Mouse (Mus musculus) neural tube, embryonic 15.5 days (tissue): ENCODE results near the gene Dqx1. TPM values are rescaled to one million over a fixed set of nuclear protein-coding genes. Genes with fewer than 3 reads are reported as not detected.

Source experiments
- ATAC-seq: fragments of 200-750 bp; cut with Nextera tagmentation; 2 replicates; pipeline ENCODE4 v1.8.0; 2017; ENCODE audit warnings: mild to moderate bottlenecking, moderate TSS enrichment, moderate library complexity; ENCODE audit not compliant: low FRiP score
- H3K27ac ChIP-seq: fragments of 300-500 bp; sonication (generic); replicated peaks from 2 replicates; pipeline ENCODE4 v1.5.1; 2015; ENCODE audit warnings: mild to moderate bottlenecking, inconsistent platforms
- H3K27me3 ChIP-seq: fragments of 300-500 bp; sonication (generic); replicated peaks from 2 replicates; pipeline ENCODE4 v1.6.1; 2015; ENCODE audit warnings: inconsistent platforms
- H3K36me3 ChIP-seq: fragments of 300-500 bp; sonication (generic); 2 replicates; pipeline ENCODE4 v1.6.1; 2015; ENCODE audit warnings: inconsistent platforms
- H3K4me1 ChIP-seq: fragments of 300-500 bp; sonication (generic); 2 replicates; pipeline ENCODE4 v1.6.1; 2015; ENCODE audit warnings: inconsistent platforms
- H3K4me2 ChIP-seq: fragments of 300-500 bp; sonication (generic); 2 replicates; pipeline ENCODE4 v1.6.1; 2015; ENCODE audit warnings: inconsistent platforms, mild to moderate bottlenecking, moderate library complexity
- H3K4me3 ChIP-seq: fragments of 300-500 bp; sonication (generic); replicated peaks from 2 replicates; pipeline ENCODE4 v1.5.1; 2015; ENCODE audit warnings: mild to moderate bottlenecking, inconsistent platforms
- H3K9ac ChIP-seq: fragments of 300-500 bp; sonication (generic); replicated peaks from 2 replicates; pipeline ENCODE4 v1.6.1; 2015; ENCODE audit warnings: mild to moderate bottlenecking, inconsistent platforms
- H3K9me3 ChIP-seq: fragments of 300-500 bp; sonication (generic); replicated peaks from 2 replicates; pipeline ENCODE4 v1.6.1; 2016; ENCODE audit warnings: inconsistent platforms
- whole genome bisulfite sequencing: fragments of 180-500 bp; shearing (Covaris S2); methylation state at CpG from one replicate; pipeline ENCODE4 v1.1.7; 2015; ENCODE audit warnings: mixed read lengths; 5-methylcytosine and 5-hydroxymethylcytosine counted together
- polyA plus RNA-seq: library from polyadenylated mRNA; unstranded; fragments of >200 nt; fragmentation: Nextera tagmentation; extraction: Ambion mirVana; gene quantifications from 2 replicates; pipeline ENCODE4 v1.2.1, GENCODE M21; 2015

The Dqx1 gene
- polyA plus RNA-seq, 1 experiment from 2014 or later, result 0.45 TPM

GRCm38 (mm10) chr6:83071220-83071619 lies 13.6 kb downstream of the Dqx1 start:
- Histone ChIP-seq H3K9ac (no peak overlapping the region), H3K4me2 (no peak overlapping the region), H3K4me3 (no peak overlapping the region; the same call in 1 of the 2 replicates), H3K9me3 (no peaks in the 10 kb centered on the region), H3K36me3 (no peaks in the 10 kb centered on the region), H3K27me3 (peaks cover 93% of the 10 kb centered on the region), H3K27ac (no peak overlapping the region), H3K4me1 (peaks cover 24% of the 10 kb centered on the region)
- ATAC-seq, result peak; percentile 35; the same call in 1 of the 2 replicates
- under 1% methylated on average over 24 of the region's 24 CpGs for WGBS

GRCm38 (mm10) chr6:83074979-83075378 lies 17.3 kb downstream of the Dqx1 start:
- Histone ChIP-seq H3K4me1 (peaks cover 32% of the 10 kb centered on the region), H3K9me3 (no peaks in the 10 kb centered on the region), H3K9ac (no peak overlapping the region), H3K27ac (no peak overlapping the region), H3K4me3 (no peak overlapping the region), H3K4me2 (no peak overlapping the region), H3K27me3 (peaks cover 64% of the 10 kb centered on the region), H3K36me3 (no peaks in the 10 kb centered on the region)
- ATAC-seq, result no peak
- 28% methylated on average over 2 of the region's 2 CpGs for WGBS

DNA sequence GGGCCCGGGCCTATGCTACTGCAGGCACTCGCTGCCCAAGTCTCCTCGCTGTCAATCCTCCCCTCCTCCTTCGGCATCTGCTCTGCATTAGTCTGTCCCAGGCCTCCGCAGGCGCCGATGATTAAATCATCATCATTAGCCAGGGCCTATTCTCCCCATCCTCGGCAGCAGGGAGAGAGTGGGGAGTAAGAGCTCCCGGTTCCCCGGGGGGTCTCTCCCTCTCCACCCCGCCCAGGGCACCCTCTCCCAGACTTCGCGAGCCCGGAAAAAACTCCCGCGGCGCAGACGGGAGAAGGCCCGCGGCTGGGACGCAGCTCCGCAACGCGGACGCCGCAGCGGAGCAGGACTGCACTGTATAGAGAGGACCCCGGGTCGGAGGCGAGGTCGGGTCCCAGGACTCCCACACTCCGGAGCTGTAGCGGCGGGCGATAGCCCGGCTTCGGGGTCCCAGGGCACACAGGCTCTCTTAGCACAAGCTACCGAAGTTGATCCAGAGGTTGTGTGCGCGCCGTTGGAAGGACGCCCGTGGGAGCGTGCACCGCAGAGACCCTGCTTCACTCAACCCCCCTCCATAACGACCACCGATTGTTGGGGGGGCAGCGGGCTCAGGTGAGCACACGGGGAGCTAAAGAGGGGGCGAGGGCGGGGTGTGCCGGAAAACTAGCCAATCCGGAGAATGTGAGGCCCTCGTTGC lies 20.1 kb downstream of the Dqx1 start, which contains the start of gene Pcgf1:
Gene Pcgf1 (plus strand): TSS at position 240 of the 694 bp plus-strand sequence.
- peaks cover 50% of the 10 kb centered on the region for H3K27me3 ChIP-seq
- peaks cover 27% of the 10 kb centered on the region for H3K4me1 ChIP-seq
- H3K4me2 ChIP-seq, result peak within 1 kb of the TSS; percentile 98
- H3K9me3 ChIP-seq, result no peaks in the 10 kb centered on the region
- H3K36me3 ChIP-seq, result peaks cover 15% of the 10 kb centered on the region
- ATAC-seq, result peak; percentile 78
- H3K27ac ChIP-seq, result peak within 1 kb of the TSS; percentile 98
- WGBS, result under 1% methylated on average over 54 of the region's 54 CpGs
- peak within 1 kb of the TSS; percentile 84 for H3K9ac ChIP-seq
- H3K4me3 ChIP-seq, result peak within 1 kb of the TSS; percentile 84

DNA sequence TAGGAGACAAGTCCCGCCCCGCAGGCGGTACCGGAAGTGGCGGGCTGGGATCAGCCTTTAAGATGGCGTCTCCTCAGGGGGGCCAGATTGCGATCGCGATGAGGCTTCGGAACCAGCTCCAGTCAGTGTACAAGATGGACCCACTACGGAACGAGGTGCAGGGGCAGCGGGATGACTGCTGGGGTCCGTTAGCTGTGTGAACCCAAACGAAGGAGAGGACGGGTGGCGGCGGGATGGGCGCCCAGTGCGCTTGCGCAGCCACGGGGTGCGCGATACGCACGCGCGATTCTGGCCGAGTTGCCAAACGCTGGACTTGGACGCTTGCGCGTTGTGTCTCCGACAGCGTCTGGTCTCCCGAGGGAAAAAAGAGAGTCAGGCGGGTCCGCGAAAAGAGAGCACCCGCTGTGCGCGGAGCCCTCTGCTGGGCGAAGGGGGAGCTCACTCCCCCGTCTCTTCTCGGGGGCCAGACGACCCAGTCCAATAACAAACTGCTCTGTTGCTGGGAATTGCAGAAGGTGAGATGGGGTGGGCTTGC lies 20.7 kb downstream of the Dqx1 start:
- peaks cover 27% of the 10 kb centered on the region for H3K4me1 ChIP-seq
- H3K27ac ChIP-seq, result peak overlapping the region; percentile 98
- H3K9ac ChIP-seq, result peak overlapping the region; percentile 84
- H3K4me3 ChIP-seq, result peak overlapping the region; percentile 84
- peak; percentile 95 for ATAC-seq
- H3K27me3 ChIP-seq, result peaks cover 51% of the 10 kb centered on the region
- peaks cover 15% of the 10 kb centered on the region for H3K36me3 ChIP-seq
- H3K4me2 ChIP-seq, result peak overlapping the region; percentile 98
- under 1% methylated on average over 35 of the region's 46 CpGs for WGBS
- H3K9me3 ChIP-seq, result no peaks in the 10 kb centered on the region

DNA sequence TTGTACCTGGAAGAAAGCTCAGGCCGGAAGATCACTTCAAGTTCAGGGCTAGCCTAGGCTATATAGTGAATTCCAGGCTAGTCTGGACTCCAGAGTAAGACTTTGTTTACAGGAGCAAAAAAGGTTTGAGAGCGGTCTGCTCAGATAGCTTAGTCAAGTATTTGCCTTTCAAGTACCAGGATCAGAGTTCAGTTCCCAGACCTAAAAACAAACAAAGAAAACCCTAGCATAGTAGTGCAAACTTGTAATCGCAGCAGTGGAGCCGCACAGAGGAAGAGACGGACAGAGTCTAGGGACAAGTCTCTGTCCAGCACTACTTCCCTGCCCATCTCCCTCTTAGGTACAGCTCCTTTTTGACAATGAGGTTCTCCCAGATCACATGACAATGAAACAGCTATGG lies 22.6 kb downstream of the Dqx1 start:
- Histone ChIP-seq H3K4me1 (peaks cover 31% of the 10 kb centered on the region), H3K27ac (no peak overlapping the region), H3K4me3 (no peak overlapping the region), H3K36me3 (peaks cover 15% of the 10 kb centered on the region), H3K9ac (no peak overlapping the region), H3K9me3 (no peaks in the 10 kb centered on the region), H3K27me3 (peaks cover 51% of the 10 kb centered on the region), H3K4me2 (peak overlapping the region; percentile 80; the same call in 1 of the 2 replicates)
- WGBS, result 94% methylated on average over 5 of the region's 5 CpGs
- ATAC-seq, result no peak

- no peak for ATAC-seq
- no peak overlapping the region for H3K4me3 ChIP-seq
- H3K9ac ChIP-seq, result no peak overlapping the region
- H3K27me3 ChIP-seq, result peaks cover 64% of the 10 kb centered on the region
- 13% methylated on average over 5 of the region's 5 CpGs for WGBS
- H3K4me2 ChIP-seq, result no peak overlapping the region
- no peaks in the 10 kb centered on the region for H3K9me3 ChIP-seq
- H3K27ac ChIP-seq, result no peak overlapping the region
- peaks cover 34% of the 10 kb centered on the region for H3K4me1 ChIP-seq
- peaks cover 15% of the 10 kb centered on the region for H3K36me3 ChIP-seq
These were observed 25.9 kb downstream of the Dqx1 start for GRCm38 (mm10) chr6:83083497-83083896.

DNA sequence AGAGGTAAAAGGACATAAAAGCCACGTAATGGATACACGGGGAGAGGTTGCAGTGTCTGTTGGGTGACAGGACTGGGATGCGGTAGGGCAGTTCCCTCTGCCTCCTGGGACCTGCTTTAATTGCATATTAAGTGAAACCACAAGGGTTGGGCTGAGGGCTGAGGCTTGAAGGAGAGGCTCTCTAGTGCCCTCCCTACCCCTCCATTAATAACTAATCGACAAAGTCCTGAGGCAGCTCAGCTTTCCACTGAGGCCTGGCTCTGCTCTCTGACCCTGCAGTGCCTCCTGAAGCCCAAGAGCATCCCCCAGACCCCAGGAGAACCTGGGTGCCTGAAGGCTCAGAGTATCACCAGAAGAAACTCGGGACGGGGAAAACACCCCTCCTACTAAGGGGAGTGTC lies 26.8 kb downstream of the Dqx1 start:
- Histone ChIP-seq H3K4me3 (no peak overlapping the region), H3K4me1 (peaks cover 26% of the 10 kb centered on the region), H3K9ac (no peak overlapping the region), H3K9me3 (no peaks in the 10 kb centered on the region), H3K27ac (no peak overlapping the region), H3K4me2 (no peak overlapping the region), H3K27me3 (peaks cover 72% of the 10 kb centered on the region), H3K36me3 (peaks cover 15% of the 10 kb centered on the region)
- no peak for ATAC-seq
- 9% methylated on average over 6 of the region's 6 CpGs for WGBS

DNA sequence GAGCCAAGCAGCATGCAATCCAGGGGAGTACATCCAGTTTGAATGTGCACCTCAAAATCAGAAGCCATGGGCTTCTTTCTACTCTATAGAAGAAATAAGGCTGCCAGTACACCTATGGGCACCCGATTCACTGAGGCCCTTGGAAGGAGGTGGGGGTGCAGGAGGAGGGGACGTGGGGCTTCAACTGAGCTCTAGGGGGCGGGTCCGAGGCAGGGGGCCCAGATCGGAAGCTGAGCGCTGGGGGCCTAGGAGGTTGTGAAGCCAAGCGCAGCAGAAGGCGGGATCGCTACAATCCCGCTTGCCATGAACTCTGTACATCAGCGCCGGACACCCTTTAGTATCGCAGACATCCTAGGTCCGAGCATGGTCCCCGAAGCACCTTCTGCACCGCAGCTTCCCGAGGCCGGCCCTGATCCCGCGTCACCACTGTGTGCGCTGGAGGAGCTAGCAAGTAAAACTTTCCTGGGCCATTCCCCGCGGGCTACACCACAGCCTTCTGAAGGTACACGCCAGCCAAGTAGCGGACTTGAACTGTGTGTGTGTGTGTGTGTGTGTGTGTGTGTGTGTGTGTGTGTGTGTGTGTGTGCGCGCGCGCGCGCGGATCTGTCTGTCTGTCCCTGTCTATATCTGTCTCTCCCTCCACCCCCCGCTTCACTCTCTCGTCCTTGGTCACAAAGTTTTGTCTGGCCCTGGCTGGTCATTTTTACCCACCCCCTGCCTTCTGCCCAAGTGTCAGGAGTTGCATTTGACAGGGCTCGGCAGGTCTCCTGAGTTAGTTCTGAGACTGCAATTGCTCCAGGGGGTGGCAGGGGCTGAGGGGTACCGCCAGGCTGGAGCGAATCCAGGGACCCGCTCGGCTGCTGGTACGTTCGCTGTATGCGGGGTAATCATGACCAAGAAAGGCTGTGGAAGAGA lies 28.7 kb downstream of the Dqx1 start, which contains the start of gene Lbx2:
Gene Lbx2 (plus strand): TSS at position 247 of the 915 bp plus-strand sequence.
- no peak for ATAC-seq
- Histone ChIP-seq H3K4me2 (peak within 1 kb of the TSS; percentile 46), H3K27ac (no peak within 1 kb of the TSS), H3K4me3 (peak within 1 kb of the TSS; percentile 17; the same call in 1 of the 2 replicates), H3K9me3 (no peaks in the 10 kb centered on the region), H3K27me3 (peaks cover 88% of the 10 kb centered on the region), H3K4me1 (peaks cover 16% of the 10 kb centered on the region), H3K9ac (no peak within 1 kb of the TSS), H3K36me3 (peaks cover 8% of the 10 kb centered on the region)
- WGBS, result 2% methylated on average over 42 of the region's 42 CpGs

DNA sequence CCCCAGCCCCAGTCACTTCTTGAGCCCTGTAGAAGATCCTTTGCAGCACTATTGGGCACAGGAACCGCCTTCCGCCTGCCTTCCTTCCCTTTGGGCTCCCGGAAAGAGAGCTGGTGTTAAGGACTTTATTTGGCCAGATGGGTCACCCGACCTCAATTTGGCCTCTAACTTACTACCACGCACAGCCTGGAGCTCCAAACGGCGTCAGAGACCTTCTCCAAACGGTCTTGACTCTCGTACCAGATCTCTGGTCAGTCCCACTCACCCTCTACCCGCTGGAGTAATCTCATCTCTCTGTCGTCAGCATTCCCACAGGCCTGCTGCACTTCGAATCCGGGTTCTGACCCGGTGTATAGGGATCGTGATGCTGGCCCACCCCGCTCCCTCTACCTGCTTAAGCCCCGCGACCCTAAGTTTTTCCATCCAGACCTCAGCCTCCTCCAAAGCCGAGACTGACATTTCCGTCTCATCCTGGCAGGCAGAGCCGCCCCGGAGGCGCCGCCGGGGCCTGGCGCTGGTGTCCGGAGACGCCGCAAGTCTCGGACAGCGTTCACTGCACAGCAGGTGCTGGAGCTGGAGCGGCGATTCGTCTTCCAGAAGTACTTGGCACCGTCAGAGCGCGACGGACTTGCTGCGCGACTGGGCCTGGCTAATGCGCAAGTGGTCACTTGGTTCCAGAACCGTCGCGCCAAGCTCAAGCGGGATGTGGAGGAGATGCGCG lies 29.7 kb downstream of the Dqx1 start:
- Histone ChIP-seq H3K4me2 (peak overlapping the region; percentile 46), H3K9ac (no peak overlapping the region), H3K27ac (no peak overlapping the region), H3K27me3 (peaks cover 87% of the 10 kb centered on the region), H3K4me3 (peak overlapping the region; percentile 17), H3K9me3 (no peaks in the 10 kb centered on the region), H3K36me3 (0 out of 2 replicates have a peak, but pooled peaks cover under 1% of the 10 kb centered on the region), H3K4me1 (peaks cover 16% of the 10 kb centered on the region)
- WGBS, result 2% methylated on average over 47 of the region's 47 CpGs
- no peak for ATAC-seq

DNA sequence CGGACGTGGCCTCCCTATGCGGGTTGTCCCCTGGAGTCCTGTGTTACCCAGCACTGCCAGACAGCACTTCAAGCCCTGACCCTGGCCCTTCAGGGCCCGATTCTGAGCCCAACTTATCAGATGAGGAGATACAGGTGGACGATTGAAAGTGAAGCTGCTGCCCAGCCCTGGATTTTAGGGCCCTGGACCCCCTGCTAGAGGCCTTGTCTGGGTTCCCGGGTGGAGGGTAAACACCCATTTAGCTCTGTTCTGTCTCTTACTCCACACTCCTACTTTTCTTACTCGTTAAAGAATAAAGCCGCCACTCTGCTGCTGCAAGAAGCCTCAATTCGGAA lies 30.2 kb downstream of the Dqx1 start:
- Histone ChIP-seq H3K36me3 (no peaks in the 10 kb centered on the region), H3K4me3 (peak overlapping the region; percentile 17; the same call in 1 of the 2 replicates), H3K27me3 (peaks cover 85% of the 10 kb centered on the region), H3K9ac (no peak overlapping the region), H3K27ac (no peak overlapping the region), H3K4me2 (peak overlapping the region; percentile 46), H3K4me1 (peaks cover 16% of the 10 kb centered on the region), H3K9me3 (no peaks in the 10 kb centered on the region)
- WGBS, result 9% methylated on average over 9 of the region's 9 CpGs
- no peak for ATAC-seq
